8 mouse cellular contexts compared by ENCODE assay signal in the genomic region with DNA sequence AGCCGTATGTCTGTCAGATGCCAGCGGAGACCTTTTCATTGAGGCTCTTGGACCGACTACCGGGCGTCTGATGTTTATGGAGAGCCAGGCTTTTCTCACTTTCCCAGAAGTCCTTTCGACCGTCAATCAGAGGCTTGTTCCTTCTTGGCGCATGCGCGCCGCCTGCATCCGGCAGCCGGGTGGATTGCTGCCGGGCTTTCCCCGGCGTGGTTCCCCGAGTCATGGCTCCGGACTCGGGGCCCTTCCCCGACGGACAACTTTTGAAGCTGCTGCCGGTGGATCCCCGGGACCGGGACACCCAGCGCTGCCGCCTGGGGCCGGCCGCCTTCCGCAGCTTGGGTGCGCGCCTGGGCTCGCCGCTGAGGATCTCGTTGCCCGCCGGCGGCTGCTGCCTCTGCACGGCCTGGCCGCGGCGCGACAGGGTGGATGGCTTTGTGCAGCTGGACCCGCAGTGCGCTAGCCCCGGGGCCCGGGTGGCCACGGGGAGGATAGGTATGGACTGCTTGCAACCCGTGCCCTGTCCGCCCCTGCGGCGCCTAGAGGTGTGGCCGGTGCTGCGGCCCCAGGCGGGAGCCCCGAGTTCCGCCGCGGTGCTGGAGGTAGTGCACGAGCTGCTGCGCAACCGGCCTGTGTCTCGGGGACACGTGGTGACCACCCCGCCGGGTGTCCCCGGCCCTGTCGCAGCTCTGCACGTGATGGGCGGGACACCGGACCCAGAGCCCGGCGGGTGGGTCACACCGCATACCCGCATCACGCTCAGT. TPM values are rescaled to one million over a fixed set of nuclear protein-coding genes. Genes with fewer than 3 reads are reported as not detected.
A peak's percentile ranks its signal among the peaks of the same experiment; 100 is the strongest.
DNase-seq lines count a peak whose midpoint lies in the region; ATAC-seq and TF ChIP-seq lines count a peak whose summit lies in the region.

No protein-coding gene starts in this region.

- no peaks in the 10 kb centered on the region for H3K9me3 ChIP-seq in CH12.LX (replicated peaks; ENCODE audit: low read length)
- no peaks in the 10 kb centered on the region for H3K9me3 ChIP-seq in forebrain, embryonic 10.5 days
- H3K9me3 ChIP-seq in heart, embryonic 15.5 days (replicated peaks) = no peaks in the 10 kb centered on the region
- no peaks in the 10 kb centered on the region for H3K9me3 ChIP-seq in liver, embryonic 14.5 days (ENCODE audit: control insufficient read depth, low read length)
- H3K9me3 ChIP-seq in stomach, embryonic 15.5 days = no peaks in the 10 kb centered on the region

- WGBS in forebrain, embryonic 10.5 days = under 1% methylated on average over 75 of the region's 75 CpGs
- WGBS in heart, embryonic 15.5 days = under 1% methylated on average over 75 of the region's 75 CpGs
- under 1% methylated on average over 75 of the region's 75 CpGs for WGBS in liver, embryonic 14.5 days (ENCODE audit: insufficient replicate concordance)
- under 1% methylated on average over 70 of the region's 75 CpGs for WGBS in stomach, embryonic 15.5 days

- peak; percentile 93 for DNase-seq in CH12.LX (ENCODE audit: extremely low read depth)
- DNase-seq in c-Kit-negative CD71-positive TER-119-positive erythroid progenitor cells, embryonic 14.5 days (ENCODE audit: low read depth, low spot score) = peak; percentile 40
- DNase-seq in forebrain, embryonic 10.5 days (ENCODE audit: extremely low spot score, low spot score) = peak; percentile 85
- peak; percentile 94 for DNase-seq in kidney, postnatal 14 days
- peak; percentile 60 to 72 (median 63) for DNase-seq in liver, embryonic 14.5 days (ENCODE audit: low read depth in 3 of 3, low spot score in 3 of 3)
- peak; percentile 86 for DNase-seq in neural tube, embryonic 10.5 days (ENCODE audit: extremely low spot score, low spot score)

- no peak for TF ChIP-seq RAD21 in CH12.LX (IDR thresholded peaks at IDR 0.05; ENCODE audit: low read depth, low read length)

- H3K9ac ChIP-seq in CH12.LX (ENCODE audit: insufficient read depth, low read depth) = peak overlapping the region; percentile 78
- H3K9ac ChIP-seq in heart, embryonic 15.5 days = peak overlapping the region; percentile 83
- H3K9ac ChIP-seq in liver, embryonic 14.5 days (replicated peaks) = peak overlapping the region; percentile 64
- H3K9ac ChIP-seq in stomach, embryonic 15.5 days = peak overlapping the region; percentile 91

- peak overlapping the region; percentile 70 to 92 (median 90) for H3K4me3 ChIP-seq in CH12.LX (replicated peaks in 1 of 3; ENCODE audit: low read depth in 2 of 3, low read length in 2 of 3, poor library complexity in 1 of 3)
- peak overlapping the region; percentile 99 for H3K4me3 ChIP-seq in forebrain, embryonic 10.5 days
- peak overlapping the region; percentile 77 for H3K4me3 ChIP-seq in heart, embryonic 15.5 days
- peak overlapping the region; percentile 72 to 91 for H3K4me3 ChIP-seq in liver, embryonic 14.5 days (ENCODE audit: insufficient read depth in 1 of 2, low read depth in 2 of 2, low read length in 2 of 2)
- peak overlapping the region; percentile 94 for H3K4me3 ChIP-seq in stomach, embryonic 15.5 days (replicated peaks)

- no peak for TF ChIP-seq CTCF in CH12.LX (conservative IDR thresholded peaks at IDR 0.05 in 1 of 2, IDR thresholded peaks at IDR 0.05 in 1 of 2; ENCODE audit: low read depth in 2 of 2, low read length in 2 of 2)
- no peak for TF ChIP-seq CTCF in liver, embryonic 14.5 days (IDR thresholded peaks at IDR 0.05; ENCODE audit: low read depth)

- H3K27me3 ChIP-seq in CH12.LX (replicated peaks) = no peaks in the 10 kb centered on the region
- H3K27me3 ChIP-seq in forebrain, embryonic 10.5 days (ENCODE audit: poor library complexity, severe bottlenecking) = no peaks in the 10 kb centered on the region
- no peaks in the 10 kb centered on the region for H3K27me3 ChIP-seq in heart, embryonic 15.5 days
- H3K27me3 ChIP-seq in liver, embryonic 14.5 days (ENCODE audit: control insufficient read depth, insufficient read depth, low read length) = no peaks in the 10 kb centered on the region
- no peaks in the 10 kb centered on the region for H3K27me3 ChIP-seq in stomach, embryonic 15.5 days (replicated peaks)

- H3K36me3 ChIP-seq in CH12.LX (replicated peaks in 1 of 2; ENCODE audit: control insufficient read depth in 1 of 2, insufficient read depth in 1 of 2, low read length in 1 of 2) = peaks cover 16 to 28% of the 10 kb centered on the region in 2 experiments
- peaks cover 26% of the 10 kb centered on the region for H3K36me3 ChIP-seq in forebrain, embryonic 10.5 days (replicated peaks)
- H3K36me3 ChIP-seq in heart, embryonic 15.5 days = peaks cover 9% of the 10 kb centered on the region; the same call in 1 of the 2 replicates
- no peaks in the 10 kb centered on the region; the same call in none of the 2 replicates for H3K36me3 ChIP-seq in liver, embryonic 14.5 days (replicated peaks; ENCODE audit: control insufficient read depth, insufficient read depth, low read depth)
- peaks cover 7% of the 10 kb centered on the region; the same call in 1 of the 2 replicates for H3K36me3 ChIP-seq in stomach, embryonic 15.5 days

- H3K27ac ChIP-seq in CH12.LX (ENCODE audit: insufficient read depth, low read depth) = peak overlapping the region; percentile 43; the same call in 1 of the 2 replicates
- peak overlapping the region; percentile 94 for H3K27ac ChIP-seq in forebrain, embryonic 10.5 days
- H3K27ac ChIP-seq in heart, embryonic 15.5 days = peak overlapping the region; percentile 80
- H3K27ac ChIP-seq in liver, embryonic 14.5 days = no peak overlapping the region
- peak overlapping the region; percentile 73 for H3K27ac ChIP-seq in stomach, embryonic 15.5 days

- in situ Hi-C loops in CH12.LX (cut with MboI; ENCODE audit: low pct_ligation_motif_present, low pct_unique_long_range_greater_than_20kb, low sequenced_read_pairs) = loop anchor here (10.0 kb wide), 1 partner anchor 124 kb away; no protein-coding TSS in a partner anchor

- ATAC-seq in heart, embryonic 15.5 days (replicated peaks; ENCODE audit: insufficient number of reproducible peaks, insufficient read depth, low FRiP score, low read depth) = peak; percentile 76
- peak; percentile 79 for ATAC-seq in liver, embryonic 14.5 days (ENCODE audit: insufficient read depth)
- peak; percentile 74 for ATAC-seq in stomach, embryonic 15.5 days (ENCODE audit: insufficient read depth, low FRiP score, low read depth)

- dilution Hi-C loops in CH12.LX (cut with MboI; ENCODE audit: extremely low pct_ligation_motif_present, extremely low pct_unique_long_range_greater_than_20kb, low sequenced_read_pairs) = no loop called here

- TF ChIP-seq POLR2A in CH12.LX (IDR thresholded peaks at IDR 0.05; ENCODE audit: low read depth, low read length) = peak; percentile 87

- peak overlapping the region; percentile 91; the same call in 1 of the 2 replicates for H3K4me2 ChIP-seq in CH12.LX (ENCODE audit: insufficient read depth, low read depth, poor library complexity, severe bottlenecking)
- peak overlapping the region; percentile 95 for H3K4me2 ChIP-seq in heart, embryonic 15.5 days
- peak overlapping the region; percentile 93 for H3K4me2 ChIP-seq in liver, embryonic 14.5 days (ENCODE audit: low read depth)
- peak overlapping the region; percentile 93 for H3K4me2 ChIP-seq in stomach, embryonic 15.5 days

- H3K79me2 ChIP-seq in CH12.LX (replicated peaks; ENCODE audit: control insufficient read depth, extremely low read depth, insufficient read depth, poor library complexity, severe bottlenecking) = peaks cover 14% of the 10 kb centered on the region

- TF ChIP-seq EP300 in CH12.LX (IDR thresholded peaks at IDR 0.05; ENCODE audit: low read length) = no peak
- TF ChIP-seq EP300 in liver, embryonic 14.5 days (IDR thresholded peaks at IDR 0.05; ENCODE audit: low read depth) = no peak

- H3K4me1 ChIP-seq in CH12.LX (ENCODE audit: control insufficient read depth in 1 of 2, insufficient read depth in 2 of 2) = peaks cover 0 to 16% of the 10 kb centered on the region in 2 experiments; a peak in 2 of 4 replicates
- peaks cover 21% of the 10 kb centered on the region for H3K4me1 ChIP-seq in forebrain, embryonic 10.5 days
- peaks cover 18% of the 10 kb centered on the region for H3K4me1 ChIP-seq in heart, embryonic 15.5 days (replicated peaks)
- peaks cover 2% of the 10 kb centered on the region in 2 experiments; a peak in 1 of 4 replicates for H3K4me1 ChIP-seq in liver, embryonic 14.5 days (replicated peaks; ENCODE audit: control insufficient read depth in 2 of 2, insufficient read depth in 2 of 2, low read length in 1 of 2)
- peaks cover 9% of the 10 kb centered on the region; the same call in 1 of the 2 replicates for H3K4me1 ChIP-seq in stomach, embryonic 15.5 days

TF ChIP-seq in CH12.LX, 34 proteins besides CTCF, POLR2A, EP300 and RAD21 (continues in another document):
- TF ChIP-seq MAZ (IDR thresholded peaks at IDR 0.05; ENCODE audit: low read depth, low read length) (no peak), BHLHE40 (IDR thresholded peaks at IDR 0.05; ENCODE audit: low read depth, low read length) (peak; percentile 87), GABPA (IDR thresholded peaks at IDR 0.05; ENCODE audit: insufficient replicate concordance, low read depth, low read length) (no peak), UBTF (IDR thresholded peaks at IDR 0.05; ENCODE audit: low read depth, low read length) (peak; percentile 79), E2F4 (IDR thresholded peaks at IDR 0.05; ENCODE audit: insufficient replicate concordance, low read depth, low read length) (no peak), ETS1 (conservative IDR thresholded peaks at IDR 0.05; ENCODE audit: low read depth, low read length) (no peak; the same call in 1 of the 2 replicates), ZMIZ1 (IDR thresholded peaks at IDR 0.05; ENCODE audit: low read depth, low read length) (peak; percentile 78)

RNA-seq across cellular contexts. Expression of a gene that starts 6.1 kb away (rescaled TPM):
- 13.7 and 30.4 TPM in 2 replicates for total RNA-seq in CH12.LX (2012; rRNA removed)
- total RNA-seq in CH12.LX (2014; rRNA removed) = 6.4 and 6.6 TPM in 2 replicates
- 3.1 and 3.7 TPM in 2 replicates for polyA plus RNA-seq in CH12.LX (2012; ENCODE audit: insufficient read length, low read depth)
- 0.56 and 0.91 TPM in 2 replicates for polyA plus RNA-seq in forebrain, embryonic 10.5 days (2016; fragmentation: Nextera tagmentation; extraction: Ambion mirVana)
- 0.52 and 1.9 TPM in 2 replicates for polyA plus RNA-seq in heart, embryonic 15.5 days (2015; fragmentation: Nextera tagmentation; extraction: Ambion mirVana)
- polyA plus RNA-seq in liver, embryonic 14.5 days (2012; rRNA removed) = 0.06 and 0.16 TPM in 2 replicates
- 0.30 and 0.37 TPM in 2 replicates for polyA plus RNA-seq in liver, embryonic 14.5 days (2014; fragmentation: Nextera tagmentation; extraction: Ambion mirVana)
- 12.2 and 15.2 TPM in 2 replicates for polyA plus RNA-seq in stomach, embryonic 15.5 days (2015; fragmentation: Nextera tagmentation; extraction: Ambion mirVana)

RNA-seq across cellular contexts. Expression of a gene that starts 19.5 kb away (rescaled TPM):
- total RNA-seq in CH12.LX (2012; rRNA removed) = 35.9 and 46.0 TPM in 2 replicates
- total RNA-seq in CH12.LX (2014; rRNA removed) = 23.3 and 25.0 TPM in 2 replicates
- 8.8 and 13.0 TPM in 2 replicates for polyA plus RNA-seq in CH12.LX (2012; ENCODE audit: insufficient read length, low read depth)
- 17.7 and 19.0 TPM in 2 replicates for polyA plus RNA-seq in forebrain, embryonic 10.5 days (2016; fragmentation: Nextera tagmentation; extraction: Ambion mirVana)
- 11.0 and 12.4 TPM in 2 replicates for polyA plus RNA-seq in heart, embryonic 15.5 days (2015; fragmentation: Nextera tagmentation; extraction: Ambion mirVana)
- 8.6 and 14.1 TPM in 2 replicates for polyA plus RNA-seq in liver, embryonic 14.5 days (2012; rRNA removed)
- polyA plus RNA-seq in liver, embryonic 14.5 days (2014; fragmentation: Nextera tagmentation; extraction: Ambion mirVana) = 24.8 and 27.6 TPM in 2 replicates
- 22.4 and 28.5 TPM in 2 replicates for polyA plus RNA-seq in stomach, embryonic 15.5 days (2015; fragmentation: Nextera tagmentation; extraction: Ambion mirVana)

Comparison
In these comparisons a context has a peak if more than half of its experiments do, and no peak if none do; other contexts are left out.
1. DNase-seq: peak in every context shown above with its lines; median percentile 94 in kidney, postnatal 14 days; 93 in CH12.LX; 86 in neural tube, embryonic 10.5 days; 85 in forebrain, embryonic 10.5 days; 63 in liver, embryonic 14.5 days; 40 in c-Kit-negative CD71-positive TER-119-positive erythroid progenitor cells, embryonic 14.5 days.